Mouse (Mus musculus) left cerebral cortex, adult 11 months (tissue): Measurements from ENCODE around the gene 1700001P01Rik.

Experiments used
- DNase-seq: peaks from one replicate; pipeline ENCODE4 v3.0.0; 2022; ENCODE audit warnings: low spot score

1700001P01Rik gene

GRCm38 (mm10) chr11:97775808-97776496 lies at the start of gene 1700001P01Rik:
1700001P01Rik (minus strand) TSS chr11:97775918.
- no peak for DNase-seq

- DNase-seq, result no peak
These were observed 49.6 kb upstream of the 1700001P01Rik start for GRCm38 (mm10) chr11:97825295-97825694.

- DNase-seq, result no peak
These were observed 49.2 kb upstream of the 1700001P01Rik start for GRCm38 (mm10) chr11:97824895-97825294.

GRCm38 (mm10) chr11:97824168-97824567 lies 48.5 kb upstream of the 1700001P01Rik start:
- no peak for DNase-seq

- DNase-seq, result no peak
These were observed 47.3 kb upstream of the 1700001P01Rik start for GRCm38 (mm10) chr11:97822840-97823603.

- no peak for DNase-seq
These were observed 45.8 kb upstream of the 1700001P01Rik start for GRCm38 (mm10) chr11:97821401-97822064.

- no peak for DNase-seq
These were observed 45.1 kb upstream of the 1700001P01Rik start for GRCm38 (mm10) chr11:97820840-97821239.

GRCm38 (mm10) chr11:97819923-97820322 lies 44.2 kb upstream of the 1700001P01Rik start:
- no peak for DNase-seq

GRCm38 (mm10) chr11:97819102-97819501 lies 43.4 kb upstream of the 1700001P01Rik start:
- DNase-seq, result no peak

GRCm38 (mm10) chr11:97818571-97818970 lies 42.9 kb upstream of the 1700001P01Rik start:
- DNase-seq, result no peak

GRCm38 (mm10) chr11:97818003-97818402 lies 42.3 kb upstream of the 1700001P01Rik start:
- DNase-seq, result no peak

GRCm38 (mm10) chr11:97817379-97817778 lies 41.7 kb upstream of the 1700001P01Rik start:
- no peak for DNase-seq

- no peak for DNase-seq
These were observed 41.2 kb upstream of the 1700001P01Rik start for GRCm38 (mm10) chr11:97816916-97817315.

- no peak for DNase-seq
These were observed 40.5 kb upstream of the 1700001P01Rik start for GRCm38 (mm10) chr11:97816176-97816575.

GRCm38 (mm10) chr11:97815736-97816135 lies 40.0 kb upstream of the 1700001P01Rik start:
- no peak for DNase-seq

GRCm38 (mm10) chr11:97813746-97814515 lies 38.2 kb upstream of the 1700001P01Rik start:
- DNase-seq, result no peak

GRCm38 (mm10) chr11:97813085-97813484 lies 37.4 kb upstream of the 1700001P01Rik start:
- DNase-seq, result no peak

GRCm38 (mm10) chr11:97812491-97812921 lies 36.8 kb upstream of the 1700001P01Rik start:
- DNase-seq, result no peak

GRCm38 (mm10) chr11:97811569-97812362 lies 36.0 kb upstream of the 1700001P01Rik start:
- DNase-seq, result no peak

GRCm38 (mm10) chr11:97810970-97811369 lies 35.3 kb upstream of the 1700001P01Rik start:
- DNase-seq, result no peak

GRCm38 (mm10) chr11:97810356-97810755 lies 34.6 kb upstream of the 1700001P01Rik start:
- DNase-seq, result no peak
